Mouse (Mus musculus) c-Kit-positive CD71-positive TER-119-negative erythroid progenitor cells, embryonic 14.5 days (primary cell): ENCODE measurements at regions not wholly inside any gene's neighbourhood (a gene's known extent, or its start where the extent isn't known, plus 50 kb on each side); places are given as distances from the start of the nearest gene placed in this dataset.

ENCODE experiments used
- DNase-seq: peaks from one replicate; pipeline ENCODE4 v3.0.0-alpha.2; 2013; ENCODE audit warnings: low read depth

- DNase-seq = no peak
Measured at GRCm38 (mm10) chr8:8391321-8391720, 269.7 kb downstream of the Efnb2 start.

- DNase-seq = no peak
Measured at GRCm38 (mm10) chr8:8378248-8378647, 282.8 kb downstream of the Efnb2 start.

- no peak for DNase-seq
Measured at GRCm38 (mm10) chr8:8376791-8377190, 284.3 kb downstream of the Efnb2 start.

GRCm38 (mm10) chr8:8376379-8376778 lies 284.7 kb downstream of the Efnb2 start:
- DNase-seq = no peak

GRCm38 (mm10) chr8:8367282-8367871 lies 293.7 kb downstream of the Efnb2 start:
- DNase-seq = no peak

- DNase-seq = no peak
Measured at GRCm38 (mm10) chr8:8361941-8362537, 299.0 kb downstream of the Efnb2 start.

GRCm38 (mm10) chr8:8360586-8360985 lies 300.5 kb downstream of the Efnb2 start:
- no peak for DNase-seq

GRCm38 (mm10) chr8:8354977-8355376 lies 306.1 kb downstream of the Efnb2 start:
- no peak for DNase-seq

GRCm38 (mm10) chr8:8344661-8345060 lies 316.4 kb downstream of the Efnb2 start:
- DNase-seq = no peak

GRCm38 (mm10) chr8:8335256-8335972 lies 325.6 kb downstream of the Efnb2 start:
- DNase-seq = no peak

- no peak for DNase-seq
Measured at GRCm38 (mm10) chr8:8334515-8334914, 326.5 kb downstream of the Efnb2 start.

GRCm38 (mm10) chr8:8331249-8331648 lies 329.8 kb downstream of the Efnb2 start:
- DNase-seq = no peak

- no peak for DNase-seq
Measured at GRCm38 (mm10) chr8:8328010-8328666, 332.9 kb downstream of the Efnb2 start.

GRCm38 (mm10) chr8:8326066-8326834 lies 334.8 kb downstream of the Efnb2 start:
- DNase-seq = no peak

GRCm38 (mm10) chr8:8325420-8325819 lies 335.6 kb downstream of the Efnb2 start:
- no peak for DNase-seq

- DNase-seq = no peak
Measured at GRCm38 (mm10) chr8:8324520-8324919, 336.5 kb downstream of the Efnb2 start.

- DNase-seq = no peak
Measured at GRCm38 (mm10) chr8:8308253-8308652, 352.8 kb downstream of the Efnb2 start.

GRCm38 (mm10) chr8:8307487-8307886 lies 353.6 kb downstream of the Efnb2 start:
- DNase-seq = no peak

- DNase-seq = no peak
Measured at GRCm38 (mm10) chr8:8299965-8300767, 360.9 kb downstream of the Efnb2 start.

GRCm38 (mm10) chr8:8292577-8293247 lies 368.3 kb downstream of the Efnb2 start:
- DNase-seq = no peak

- no peak for DNase-seq
Measured at GRCm38 (mm10) chr8:8285876-8286275, 375.2 kb downstream of the Efnb2 start.
